Mouse (Mus musculus) central nervous system, embryonic 11.5 days (tissue): Measurements from ENCODE around the gene Olfr582. TPM values are rescaled to one million over a fixed set of nuclear protein-coding genes. Genes with fewer than 3 reads are reported as not detected.

Source experiments
- polyA plus RNA-seq: library from polyadenylated mRNA; depleted of rRNA; stranded (reverse); fragments of >200 nt; gene quantifications from 2 replicates; pipeline ENCODE4 v1.2.3, GENCODE M21; 2012; rRNA removed

Gene Olfr582
- polyA plus RNA-seq: not detected in 2 replicates

GRCm38 (mm10) chr7:103037724-103038123 lies at the start of gene Olfr582:
TSS of gene Olfr582 (plus strand) at chr7:103038024.

GRCm38 (mm10) chr7:102989224-102989623 lies 48.6 kb upstream of the Olfr582 start, which contains the start of gene Olfr578:
TSS of gene Olfr578 (minus strand) at chr7:102989324.

GRCm38 (mm10) chr7:103051000-103051399 lies 13.2 kb downstream of the Olfr582 start, which contains the start of gene Olfr583:
TSS of gene Olfr583 (plus strand) at chr7:103051300.

GRCm38 (mm10) chr7:103081585-103081984 lies 43.8 kb downstream of the Olfr582 start, which contains the start of gene Olfr584:
TSS of gene Olfr584 (plus strand) at chr7:103081885.

Other genes with a start within 250 kb of the Olfr582 start
- gene Olfr564, start 234.5 kb upstream of the Olfr582 start, polyA plus RNA-seq: not detected in 2 replicates
- not detected in 2 replicates for gene Olfr566, start 179.3 kb upstream of the Olfr582 start, polyA plus RNA-seq
- not detected in 2 replicates for gene Olfr568, start 160.9 kb upstream of the Olfr582 start, polyA plus RNA-seq
- not detected in 2 replicates for gene Olfr569, start 147.1 kb upstream of the Olfr582 start, polyA plus RNA-seq
- not detected in 2 replicates for gene Olfr570, start 143.4 kb upstream of the Olfr582 start, polyA plus RNA-seq
- gene Olfr571, start 120.5 kb upstream of the Olfr582 start, polyA plus RNA-seq: 0.05 and 0.11 TPM in 2 replicates
- not detected in 2 replicates for gene Olfr572, start 113.6 kb upstream of the Olfr582 start, polyA plus RNA-seq
- not detected in 2 replicates for gene Olfr573-ps1, start 95.4 kb upstream of the Olfr582 start, polyA plus RNA-seq
- not detected in 2 replicates for gene Olfr574, start 89.6 kb upstream of the Olfr582 start, polyA plus RNA-seq
- gene Olfr575, start 79.2 kb upstream of the Olfr582 start, polyA plus RNA-seq: not detected in 2 replicates
- gene Olfr576, start 75.4 kb upstream of the Olfr582 start, polyA plus RNA-seq: not detected in 2 replicates
- gene Olfr577, start 62.1 kb upstream of the Olfr582 start, polyA plus RNA-seq: not detected in 2 replicates
- not detected in 2 replicates for gene Olfr578, start 48.7 kb upstream of the Olfr582 start, polyA plus RNA-seq
- not detected in 2 replicates for gene Olfr583, start 13.3 kb downstream of the Olfr582 start, polyA plus RNA-seq
- gene Olfr584, start 43.9 kb downstream of the Olfr582 start, polyA plus RNA-seq: not detected in 2 replicates
- not detected in 2 replicates for gene Olfr585, start 59.7 kb downstream of the Olfr582 start, polyA plus RNA-seq
- not detected in 2 replicates for gene Olfr586, start 87.6 kb downstream of the Olfr582 start, polyA plus RNA-seq
- not detected in 2 replicates for gene Olfr588-ps1, start 102.9 kb downstream of the Olfr582 start, polyA plus RNA-seq
- gene Olfr589, start 118.3 kb downstream of the Olfr582 start, polyA plus RNA-seq: not detected in 2 replicates
- not detected in 2 replicates for gene Olfr591, start 140.3 kb downstream of the Olfr582 start, polyA plus RNA-seq
- not detected in 2 replicates for gene Olfr592, start 146.8 kb downstream of the Olfr582 start, polyA plus RNA-seq
- gene Olfr593, start 173.8 kb downstream of the Olfr582 start, polyA plus RNA-seq: not detected in 2 replicates
- gene Olfr594, start 179.0 kb downstream of the Olfr582 start, polyA plus RNA-seq: not detected in 2 replicates
- not detected in 2 replicates for gene Usp17ld, start 214.5 kb downstream of the Olfr582 start, polyA plus RNA-seq